Mouse (Mus musculus): ENCODE data around the gene Ankrd9. TPM values are rescaled to one million over a fixed set of nuclear protein-coding genes. Genes with fewer than 3 reads are reported as not detected.

Gene Ankrd9
- polyA plus RNA-seq, 2 experiments = 11.7 to 15.6 TPM

DNA sequence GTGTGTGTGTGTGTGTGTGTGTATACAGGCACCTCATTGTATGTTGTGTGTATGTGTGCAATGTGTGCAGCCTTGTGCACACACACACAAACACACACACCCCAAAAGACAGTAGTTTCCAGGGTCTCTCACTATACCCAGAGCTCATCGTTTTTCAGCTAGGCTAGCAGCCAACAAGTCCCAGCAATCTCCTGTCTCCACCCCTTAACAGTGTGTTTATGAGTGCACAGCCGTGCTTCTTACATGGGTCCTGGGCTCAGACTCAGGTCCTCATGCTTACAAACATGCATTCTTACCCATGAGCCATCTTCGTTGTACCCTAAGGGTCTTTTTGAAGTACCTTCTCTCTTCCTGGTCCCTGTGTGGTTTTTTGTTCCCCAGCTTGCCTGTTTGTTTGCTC, 13.3 kb downstream of the Ankrd9 start:
- Histone ChIP-seq H3K4me2 (replicated peaks; ENCODE audit: low read depth, low read length, severe bottlenecking) (no peak overlapping the region), H3K27ac (replicated peaks; ENCODE audit: low read depth, low read length) (no peak overlapping the region), H3K36me3 (ENCODE audit: control insufficient read depth, insufficient read depth, low read length) (peaks cover 30% of the 10 kb centered on the region), H3K9ac (ENCODE audit: low read depth, low read length, severe bottlenecking) (0 out of 2 replicates have a peak overlapping the region, but pooled peaks have one; percentile 6), H3K4me3 (replicated peaks; ENCODE audit: low read length) (no peak overlapping the region), H3K4me1 (ENCODE audit: control insufficient read depth, insufficient read depth, low read length) (no peaks in the 10 kb centered on the region), H3K27me3 (ENCODE audit: control insufficient read depth, insufficient read depth, low read length) (no peaks in the 10 kb centered on the region), H3K9me3 (ENCODE audit: control insufficient read depth, low read length) (no peaks in the 10 kb centered on the region)
- ATAC-seq (ENCODE audit: low FRiP score, low read depth) (no peak), DNase-seq (ENCODE audit: low spot score) (no peak)
- no peak for TF ChIP-seq POLR2A (IDR thresholded peaks at IDR 0.05; ENCODE audit: borderline replicate concordance, extremely low read depth, insufficient read depth, insufficient read length)
- WGBS = 56% methylated on average over 3 of the region's 3 CpGs

DNA sequence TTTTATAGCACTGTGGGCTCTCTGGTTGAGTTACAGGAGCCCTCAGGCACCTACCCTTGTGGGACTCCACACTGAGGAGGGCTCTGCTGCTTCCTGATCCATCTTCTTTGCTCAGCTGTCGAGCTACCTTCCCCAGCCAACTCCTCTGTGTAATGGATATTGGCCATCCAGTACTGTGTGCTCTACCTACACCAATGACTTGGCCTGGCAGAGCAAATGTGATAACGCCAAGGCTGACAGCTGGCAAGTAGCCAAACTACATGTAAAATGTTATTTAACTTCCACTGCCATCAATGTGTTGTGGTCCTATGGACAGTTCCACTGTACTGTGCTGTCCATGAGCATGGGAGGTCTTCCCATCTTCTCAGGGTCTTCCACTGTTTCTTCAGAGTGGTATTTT, 16.9 kb downstream of the Ankrd9 start:
- Histone ChIP-seq H3K36me3 (ENCODE audit: control insufficient read depth, insufficient read depth, low read length) (peaks cover 12% of the 10 kb centered on the region), H3K4me2 (replicated peaks; ENCODE audit: low read depth, low read length, severe bottlenecking) (no peak overlapping the region), H3K4me3 (replicated peaks; ENCODE audit: low read length) (no peak overlapping the region), H3K27ac (replicated peaks; ENCODE audit: low read depth, low read length) (no peak overlapping the region), H3K9ac (ENCODE audit: low read depth, low read length, severe bottlenecking) (no peak overlapping the region), H3K4me1 (ENCODE audit: control insufficient read depth, insufficient read depth, low read length) (no peaks in the 10 kb centered on the region), H3K9me3 (ENCODE audit: control insufficient read depth, low read length) (no peaks in the 10 kb centered on the region), H3K27me3 (ENCODE audit: control insufficient read depth, insufficient read depth, low read length) (no peaks in the 10 kb centered on the region)
- no peak for TF ChIP-seq POLR2A (IDR thresholded peaks at IDR 0.05; ENCODE audit: borderline replicate concordance, extremely low read depth, insufficient read depth, insufficient read length)
- WGBS = 79% methylated on average over 2 of the region's 2 CpGs
- ATAC-seq (ENCODE audit: low FRiP score, low read depth) (no peak), DNase-seq (ENCODE audit: low spot score) (no peak)

DNA sequence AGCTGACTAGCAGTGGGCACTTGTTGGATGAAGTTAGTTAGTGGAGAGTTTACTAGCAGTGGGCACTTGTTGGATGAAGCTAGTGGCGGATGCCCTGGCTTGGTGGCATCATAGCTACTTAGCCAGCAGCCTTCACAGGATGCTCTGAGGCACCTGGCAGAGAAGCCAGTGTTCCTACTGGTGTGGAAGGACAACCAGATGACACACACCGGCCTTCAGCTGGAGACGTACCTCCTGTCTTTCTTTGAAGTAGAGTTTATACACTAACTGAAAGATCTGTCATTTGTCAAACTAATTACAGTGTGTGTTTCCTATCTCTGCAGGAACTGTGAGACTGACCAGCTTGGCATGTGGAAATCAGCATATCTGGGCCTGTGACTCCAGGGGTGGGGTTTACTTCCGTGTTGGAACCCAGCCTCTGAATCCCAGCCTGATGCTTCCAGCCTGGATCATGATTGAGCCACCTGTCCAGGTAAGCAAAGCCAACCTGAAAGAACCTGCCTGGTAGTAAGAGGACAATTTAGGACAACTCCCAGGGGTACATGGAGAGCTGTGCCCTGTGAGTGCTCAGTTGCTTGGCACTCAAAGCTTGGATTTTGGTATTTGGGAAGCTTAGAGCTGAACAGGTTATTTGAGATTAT, 24.4 kb downstream of the Ankrd9 start:
- H3K9ac ChIP-seq (ENCODE audit: low read depth, low read length, severe bottlenecking) = no peak overlapping the region
- no peak for ATAC-seq (ENCODE audit: low FRiP score, low read depth)
- no peaks in the 10 kb centered on the region for H3K27me3 ChIP-seq (ENCODE audit: control insufficient read depth, insufficient read depth, low read length)
- no peak for TF ChIP-seq POLR2A (IDR thresholded peaks at IDR 0.05; ENCODE audit: borderline replicate concordance, extremely low read depth, insufficient read depth, insufficient read length)
- H3K4me2 ChIP-seq (replicated peaks; ENCODE audit: low read depth, low read length, severe bottlenecking) = no peak overlapping the region
- no peak for DNase-seq (ENCODE audit: low spot score)
- no peaks in the 10 kb centered on the region for H3K4me1 ChIP-seq (ENCODE audit: control insufficient read depth, insufficient read depth, low read length)
- no peaks in the 10 kb centered on the region for H3K9me3 ChIP-seq (ENCODE audit: control insufficient read depth, low read length)
- 75% methylated on average over 4 of the region's 4 CpGs for WGBS
- peaks cover 25% of the 10 kb centered on the region for H3K36me3 ChIP-seq (ENCODE audit: control insufficient read depth, insufficient read depth, low read length)
- H3K4me3 ChIP-seq (replicated peaks; ENCODE audit: low read length) = no peak overlapping the region
- H3K27ac ChIP-seq (replicated peaks; ENCODE audit: low read depth, low read length) = no peak overlapping the region

DNA sequence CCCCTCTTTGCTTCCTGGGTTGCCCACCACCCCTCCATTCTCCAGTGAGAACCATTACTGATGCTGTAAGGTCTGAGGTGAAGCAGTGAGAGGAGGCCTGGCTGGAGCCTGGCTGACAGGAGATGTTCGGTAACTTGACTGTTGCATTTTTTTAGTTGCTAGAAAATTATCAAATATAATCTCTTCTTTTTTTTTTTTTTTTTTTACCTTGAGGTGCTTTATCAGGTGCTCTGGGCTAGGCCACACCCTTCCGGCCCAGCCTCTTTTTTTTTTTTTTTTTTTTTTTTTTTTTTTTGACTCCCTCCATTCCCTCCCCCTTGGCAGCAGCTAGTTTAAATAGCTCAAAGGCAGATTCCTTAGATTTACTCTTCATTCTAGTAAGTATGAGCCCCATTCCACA, 24.9 kb downstream of the Ankrd9 start:
- DNase-seq (ENCODE audit: low spot score) = no peak
- Histone ChIP-seq H3K27me3 (ENCODE audit: control insufficient read depth, insufficient read depth, low read length) (no peaks in the 10 kb centered on the region), H3K4me2 (replicated peaks; ENCODE audit: low read depth, low read length, severe bottlenecking) (no peak overlapping the region), H3K9me3 (ENCODE audit: control insufficient read depth, low read length) (no peaks in the 10 kb centered on the region), H3K4me3 (replicated peaks; ENCODE audit: low read length) (no peak overlapping the region), H3K27ac (replicated peaks; ENCODE audit: low read depth, low read length) (no peak overlapping the region), H3K36me3 (ENCODE audit: control insufficient read depth, insufficient read depth, low read length) (peaks cover 22% of the 10 kb centered on the region), H3K4me1 (ENCODE audit: control insufficient read depth, insufficient read depth, low read length) (no peaks in the 10 kb centered on the region), H3K9ac (ENCODE audit: low read depth, low read length, severe bottlenecking) (no peak overlapping the region)
- no peak for ATAC-seq (ENCODE audit: low FRiP score, low read depth)
- 80% methylated on average over 2 of the region's 2 CpGs for WGBS
- no peak for TF ChIP-seq POLR2A (IDR thresholded peaks at IDR 0.05; ENCODE audit: borderline replicate concordance, extremely low read depth, insufficient read depth, insufficient read length)

- DNase-seq (ENCODE audit: low spot score) = no peak
- Histone ChIP-seq H3K9ac (ENCODE audit: low read depth, low read length, severe bottlenecking) (no peak overlapping the region), H3K9me3 (ENCODE audit: control insufficient read depth, low read length) (no peaks in the 10 kb centered on the region), H3K27ac (replicated peaks; ENCODE audit: low read depth, low read length) (no peak overlapping the region), H3K36me3 (ENCODE audit: control insufficient read depth, insufficient read depth, low read length) (peaks cover 27% of the 10 kb centered on the region), H3K4me3 (replicated peaks; ENCODE audit: low read length) (no peak overlapping the region), H3K4me1 (ENCODE audit: control insufficient read depth, insufficient read depth, low read length) (no peaks in the 10 kb centered on the region), H3K27me3 (ENCODE audit: control insufficient read depth, insufficient read depth, low read length) (no peaks in the 10 kb centered on the region), H3K4me2 (replicated peaks; ENCODE audit: low read depth, low read length, severe bottlenecking) (no peak overlapping the region)
- TF ChIP-seq POLR2A (IDR thresholded peaks at IDR 0.05; ENCODE audit: borderline replicate concordance, extremely low read depth, insufficient read depth, insufficient read length) = no peak
- no peak for ATAC-seq (ENCODE audit: low FRiP score, low read depth)
- WGBS = 86% methylated on average over 3 of the region's 3 CpGs
These were observed 25.4 kb downstream of the Ankrd9 start for GRCm38 (mm10) chr12:110953443-110953842.
